Mouse (Mus musculus) urinary bladder, postnatal 10 days (tissue): Measurements from ENCODE around the gene Lysmd4.

Experiments used
- DNase-seq: peaks from one replicate; pipeline ENCODE4 v3.0.0; 2022; ENCODE audit warnings: low spot score

Lysmd4 gene

GRCm38 (mm10) chr7:67342067-67342625, 119.8 kb downstream of the Lysmd4 start:
- DNase-seq = no peak

GRCm38 (mm10) chr7:67344443-67344842, 122.1 kb downstream of the Lysmd4 start:
- DNase-seq = no peak

- no peak for DNase-seq
These were observed 130.6 kb downstream of the Lysmd4 start for GRCm38 (mm10) chr7:67352989-67353388.

- no peak for DNase-seq
These were observed 131.3 kb downstream of the Lysmd4 start for GRCm38 (mm10) chr7:67353667-67354066.

GRCm38 (mm10) chr7:67355870-67356269, 133.5 kb downstream of the Lysmd4 start:
- DNase-seq = no peak
